Mouse (Mus musculus): ENCODE data around the gene Rrp9.

Rrp9 gene

GRCm38 (mm10) chr9:106475663-106476001 is at the start of gene Rrp9:
Rrp9 (plus strand) TSS chr9:106475963.
- no peak for DNase-seq (ENCODE audit: low spot score in 2 of 2)

- DNase-seq (ENCODE audit: low spot score in 2 of 2) = no peak
Measured at GRCm38 (mm10) chr9:106428719-106429220, 47.0 kb upstream of the Rrp9 start.

GRCm38 (mm10) chr9:106429221-106430014 is 46.3 kb upstream of the Rrp9 start, which contains the start of gene Rpl29:
Rpl29 (plus strand) TSS chr9:106429454.
- DNase-seq (ENCODE audit: low spot score in 2 of 2) = peak; percentile 91 to 94

- DNase-seq (ENCODE audit: low spot score in 2 of 2) = no peak
Measured at GRCm38 (mm10) chr9:106430015-106430264, 45.8 kb upstream of the Rrp9 start.

GRCm38 (mm10) chr9:106433389-106433788 is 42.4 kb upstream of the Rrp9 start:
- no peak for DNase-seq (ENCODE audit: low spot score in 2 of 2)

GRCm38 (mm10) chr9:106436566-106436965 is 39.2 kb upstream of the Rrp9 start:
- no peak for DNase-seq (ENCODE audit: low spot score in 2 of 2)

- no peak for DNase-seq (ENCODE audit: low spot score in 2 of 2)
Measured at GRCm38 (mm10) chr9:106442680-106443079, 33.1 kb upstream of the Rrp9 start.

- DNase-seq (ENCODE audit: low spot score in 2 of 2) = no peak
Measured at GRCm38 (mm10) chr9:106444836-106445235, 30.9 kb upstream of the Rrp9 start.

- DNase-seq (ENCODE audit: low spot score in 2 of 2) = peak; percentile 86
Measured at GRCm38 (mm10) chr9:106447348-106447747, 28.4 kb upstream of the Rrp9 start, which contains the start of the genes Abhd14b and Abhd14a. Abhd14b (plus strand) TSS chr9:106447459. Abhd14a (minus strand) TSS chr9:106447678.

- DNase-seq (ENCODE audit: low spot score in 2 of 2) = no peak
Measured at GRCm38 (mm10) chr9:106447951-106448350, 27.8 kb upstream of the Rrp9 start.

- peak; percentile 64 to 68 for DNase-seq (ENCODE audit: low spot score in 2 of 2)
Measured at GRCm38 (mm10) chr9:106448498-106449031, 27.2 kb upstream of the Rrp9 start.

GRCm38 (mm10) chr9:106449947-106450346 is 25.8 kb upstream of the Rrp9 start:
- no peak for DNase-seq (ENCODE audit: low spot score in 2 of 2)

GRCm38 (mm10) chr9:106450661-106451060 is 25.1 kb upstream of the Rrp9 start:
- no peak for DNase-seq (ENCODE audit: low spot score in 2 of 2)

GRCm38 (mm10) chr9:106451298-106451697 is 24.5 kb upstream of the Rrp9 start:
- no peak for DNase-seq (ENCODE audit: low spot score in 2 of 2)

- DNase-seq (ENCODE audit: low spot score in 2 of 2) = no peak
Measured at GRCm38 (mm10) chr9:106451899-106452298, 23.9 kb upstream of the Rrp9 start.

GRCm38 (mm10) chr9:106452351-106452750 is 23.4 kb upstream of the Rrp9 start:
- DNase-seq (ENCODE audit: low spot score in 2 of 2) = no peak

GRCm38 (mm10) chr9:106452821-106453220 is 22.9 kb upstream of the Rrp9 start:
- DNase-seq (ENCODE audit: low spot score in 2 of 2) = no peak

- no peak for DNase-seq (ENCODE audit: low spot score in 2 of 2)
Measured at GRCm38 (mm10) chr9:106453271-106454070, 22.3 kb upstream of the Rrp9 start, which contains the start of gene Pcbp4. Pcbp4 (plus strand) TSS chr9:106453291.

GRCm38 (mm10) chr9:106454071-106454761 is 21.5 kb upstream of the Rrp9 start:
- DNase-seq (ENCODE audit: low spot score in 2 of 2) = no peak

- DNase-seq (ENCODE audit: low spot score in 2 of 2) = no peak
Measured at GRCm38 (mm10) chr9:106454888-106455681, 20.7 kb upstream of the Rrp9 start.

All from spleen, postnatal 36 days (tissue).